Mouse (Mus musculus): ENCODE measurements at regions not wholly inside any gene's neighbourhood (a gene's known extent, or its start where the extent isn't known, plus 50 kb on each side); places are given as distances from the start of the nearest gene placed in this dataset.

- no peak for TF ChIP-seq CTCF (IDR thresholded peaks at IDR 0.05; ENCODE audit: low read depth, low read length)
- TF ChIP-seq POLR2A (IDR thresholded peaks at IDR 0.05; ENCODE audit: borderline replicate concordance, low read depth, low read length), result no peak
Observed at GRCm38 (mm10) chr19:28778386-28778785, 56.5 kb upstream of the Slc1a1 start.
